Mouse (Mus musculus): ENCODE data around the gene Vmn1r180. TPM values are rescaled to one million over a fixed set of nuclear protein-coding genes. Genes with fewer than 3 reads are reported as not detected.
"Not testable (repeated sequence)": the region's sequence is repeated elsewhere in the genome, so short reads cannot be mapped to it uniquely, and the experiment has no call there.

The Vmn1r180 gene
- not detected in 2 replicates for total RNA-seq (2012; rRNA removed)

DNA sequence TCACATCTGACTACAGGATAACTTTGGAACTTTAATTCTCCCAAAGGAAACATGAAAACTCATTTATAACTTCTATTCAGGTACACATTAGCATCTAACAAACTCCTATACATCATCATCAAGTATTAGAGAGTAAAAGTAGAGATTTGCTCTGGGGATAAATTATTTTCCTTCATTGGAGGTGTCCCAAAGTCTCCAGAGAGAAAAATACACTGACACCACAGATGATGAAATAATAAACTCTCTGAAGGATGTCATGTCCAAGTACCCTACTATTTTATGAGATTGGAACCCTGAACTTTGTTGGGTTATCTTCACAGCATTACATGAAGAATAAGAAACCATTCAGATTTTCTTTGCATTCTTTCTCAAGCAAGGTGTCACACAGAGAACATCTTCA is at the start of gene Vmn1r180:
Gene Vmn1r180 (plus strand): TSS at position 301 of the 400 bp plus-strand sequence.
- Histone ChIP-seq H3K9me3 (ENCODE audit: control insufficient read depth, insufficient read depth, low read depth, low read length) (no peaks in the 10 kb centered on the region), H3K36me3 (ENCODE audit: control insufficient read depth, insufficient read depth, low read length, poor library complexity, severe bottlenecking) (no peaks in the 10 kb centered on the region), H3K4me3 (ENCODE audit: insufficient read depth in 1 of 2, low read depth in 1 of 2, low read length in 2 of 2, poor library complexity in 1 of 2, severe bottlenecking in 1 of 2) (no peak within 1 kb of the TSS), H3K4me1 (ENCODE audit: control insufficient read depth in 2 of 2, insufficient read depth in 2 of 2, low read length in 2 of 2, poor library complexity in 1 of 2) (no peaks in the 10 kb centered on the region), H3K27ac (ENCODE audit: insufficient read depth, low read depth, low read length, poor library complexity, severe bottlenecking) (no peak within 1 kb of the TSS), H3K9ac (ENCODE audit: insufficient read depth, low read depth, low read length, poor library complexity, severe bottlenecking) (no peak within 1 kb of the TSS)
- in situ Hi-C loops (cut with MboI; ENCODE audit: low sequenced_read_pairs in 2 of 2, unreplicated experiment in 2 of 2) = loop anchor here (25.0 kb wide), 1 partner anchor 412 kb away; the partner anchor contains the start of gene Kcnn4 (in 2 of the 2)
- TF ChIP-seq CHD2 (IDR thresholded peaks at IDR 0.05; ENCODE audit: low read depth, low read length) (no peak), MAFK (IDR thresholded peaks at IDR 0.05; ENCODE audit: insufficient read depth, low read depth, low read length) (no peak), ZNF384 (IDR thresholded peaks at IDR 0.05; ENCODE audit: low read depth, low read length) (no peak), ZC3H11A (IDR thresholded peaks at IDR 0.05; ENCODE audit: borderline replicate concordance, low read depth, low read length) (no peak), HCFC1 (IDR thresholded peaks at IDR 0.05; ENCODE audit: borderline replicate concordance, insufficient read depth, low read length) (no peak)
- DNase-seq (ENCODE audit: low read depth, low spot score) = no peak

DNA sequence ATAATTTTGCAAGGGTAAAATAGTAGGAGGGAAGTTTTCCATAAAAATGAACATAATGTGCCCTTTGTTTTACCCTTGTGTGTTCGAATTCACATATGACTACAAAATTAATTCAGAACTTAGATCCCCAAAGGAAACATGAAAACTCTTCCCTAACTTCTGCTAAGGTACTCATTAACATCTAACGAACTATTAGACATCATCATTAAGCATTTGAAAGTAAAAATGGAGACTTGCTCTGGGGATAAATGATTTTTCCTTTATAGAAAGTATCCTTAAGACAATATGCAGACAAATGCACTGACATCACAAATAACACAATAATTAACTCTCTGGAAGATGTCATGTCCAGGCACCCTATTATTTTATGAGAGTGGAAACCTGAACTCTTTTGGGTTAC is 23.8 kb upstream of the Vmn1r180 start, which contains the start of gene Vmn1r179:
Gene Vmn1r179 (plus strand): TSS at position 301 of the 400 bp plus-strand sequence.
- Histone ChIP-seq H3K36me3 (ENCODE audit: control insufficient read depth, insufficient read depth, low read length, poor library complexity, severe bottlenecking) (no peaks in the 10 kb centered on the region), H3K4me3 (ENCODE audit: insufficient read depth in 1 of 2, low read depth in 1 of 2, low read length in 2 of 2, poor library complexity in 1 of 2, severe bottlenecking in 1 of 2) (no peak within 1 kb of the TSS), H3K4me1 (ENCODE audit: control insufficient read depth in 2 of 2, insufficient read depth in 2 of 2, low read length in 2 of 2, poor library complexity in 1 of 2) (no peaks in the 10 kb centered on the region), H3K9ac (ENCODE audit: insufficient read depth, low read depth, low read length, poor library complexity, severe bottlenecking) (no peak within 1 kb of the TSS), H3K27ac (ENCODE audit: insufficient read depth, low read depth, low read length, poor library complexity, severe bottlenecking) (no peak within 1 kb of the TSS), H3K9me3 (ENCODE audit: control insufficient read depth, insufficient read depth, low read depth, low read length) (no peaks in the 10 kb centered on the region)
- no peak for DNase-seq (ENCODE audit: low read depth, low spot score)
- no peak for TF ChIP-seq CHD2 (IDR thresholded peaks at IDR 0.05; ENCODE audit: low read depth, low read length)
- TF ChIP-seq ZNF384 (IDR thresholded peaks at IDR 0.05; ENCODE audit: low read depth, low read length) = no peak
- no peak for TF ChIP-seq MAFK (IDR thresholded peaks at IDR 0.05; ENCODE audit: insufficient read depth, low read depth, low read length)
- no peak for TF ChIP-seq HCFC1 (IDR thresholded peaks at IDR 0.05; ENCODE audit: borderline replicate concordance, insufficient read depth, low read length)
- no peak for TF ChIP-seq ZC3H11A (IDR thresholded peaks at IDR 0.05; ENCODE audit: borderline replicate concordance, low read depth, low read length)
- in situ Hi-C loops (cut with MboI; ENCODE audit: low sequenced_read_pairs in 2 of 2, unreplicated experiment in 2 of 2) = no loop called here

DNA sequence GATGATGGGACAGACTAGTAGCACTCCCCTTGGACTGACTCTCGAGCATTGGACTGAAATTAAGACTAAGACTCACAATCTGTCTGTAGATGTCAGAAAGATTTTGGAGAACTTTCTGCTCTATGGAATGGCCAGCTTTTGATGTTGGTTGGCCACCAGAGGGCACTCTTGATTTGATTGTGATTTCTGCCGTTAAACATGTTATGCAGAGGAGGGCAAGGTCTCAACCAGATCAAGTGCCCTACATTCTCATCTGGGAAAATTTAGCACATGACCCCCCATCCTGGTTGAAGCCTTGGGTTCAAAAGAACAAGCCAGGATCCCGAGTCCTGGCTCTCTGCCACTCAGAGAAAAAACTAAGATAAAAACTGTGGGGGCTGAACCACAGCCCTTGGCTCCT is 17.6 kb downstream of the Vmn1r180 start:
- not testable (repeated sequence) for DNase-seq (ENCODE audit: low read depth, low spot score); H3K36me3 ChIP-seq (ENCODE audit: control insufficient read depth, insufficient read depth, low read length, poor library complexity, severe bottlenecking); H3K4me1 ChIP-seq (ENCODE audit: control insufficient read depth in 2 of 2, insufficient read depth in 2 of 2, low read length in 2 of 2, poor library complexity in 1 of 2); H3K27ac ChIP-seq (ENCODE audit: insufficient read depth, low read depth, low read length, poor library complexity, severe bottlenecking); H3K9me3 ChIP-seq (ENCODE audit: control insufficient read depth, insufficient read depth, low read depth, low read length); H3K4me3 ChIP-seq (ENCODE audit: insufficient read depth in 1 of 2, low read depth in 1 of 2, low read length in 2 of 2, poor library complexity in 1 of 2, severe bottlenecking in 1 of 2); H3K9ac ChIP-seq (ENCODE audit: insufficient read depth, low read depth, low read length, poor library complexity, severe bottlenecking)
- in situ Hi-C loops (cut with MboI; ENCODE audit: low sequenced_read_pairs in 2 of 2, unreplicated experiment in 2 of 2) = loop anchor here (25.0 kb wide), 1 partner anchor 394 kb away; the partner anchor contains the start of gene Kcnn4 (in 2 of the 2)

DNA sequence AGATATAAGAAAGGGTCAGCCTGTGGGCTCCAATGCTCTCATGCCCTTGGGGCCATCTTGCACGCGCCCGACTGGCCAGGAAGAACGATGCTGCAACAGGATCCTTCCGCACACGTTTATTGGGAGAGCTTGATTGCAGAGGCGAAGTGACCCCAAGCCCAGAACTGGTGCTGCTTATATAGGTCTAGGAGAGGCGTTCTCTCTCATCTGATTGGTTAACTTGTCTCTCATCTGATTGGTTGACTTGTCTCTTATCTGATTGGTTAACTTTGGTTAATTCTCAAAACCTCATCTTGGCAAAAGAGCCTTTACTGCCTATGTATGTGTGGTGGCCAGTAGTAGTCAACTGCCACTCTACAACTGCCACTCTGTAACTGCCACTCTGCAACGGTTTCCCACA is 23.9 kb downstream of the Vmn1r180 start, which contains the start of gene Vmn1r181:
Gene Vmn1r181 (plus strand): TSS at position 301 of the 400 bp plus-strand sequence.
- H3K9ac ChIP-seq (ENCODE audit: insufficient read depth, low read depth, low read length, poor library complexity, severe bottlenecking); H3K27ac ChIP-seq (ENCODE audit: insufficient read depth, low read depth, low read length, poor library complexity, severe bottlenecking); H3K36me3 ChIP-seq (ENCODE audit: control insufficient read depth, insufficient read depth, low read length, poor library complexity, severe bottlenecking); H3K9me3 ChIP-seq (ENCODE audit: control insufficient read depth, insufficient read depth, low read depth, low read length); DNase-seq (ENCODE audit: low read depth, low spot score); H3K4me3 ChIP-seq (ENCODE audit: insufficient read depth in 1 of 2, low read depth in 1 of 2, low read length in 2 of 2, poor library complexity in 1 of 2, severe bottlenecking in 1 of 2); H3K4me1 ChIP-seq (ENCODE audit: control insufficient read depth in 2 of 2, insufficient read depth in 2 of 2, low read length in 2 of 2, poor library complexity in 1 of 2): not testable (repeated sequence)
- in situ Hi-C loops (cut with MboI; ENCODE audit: low sequenced_read_pairs in 2 of 2, unreplicated experiment in 2 of 2) = loop anchor here (25.0 kb wide), 1 partner anchor 388 kb away; the partner anchor contains the start of gene Kcnn4 (in 2 of the 2)

DNA sequence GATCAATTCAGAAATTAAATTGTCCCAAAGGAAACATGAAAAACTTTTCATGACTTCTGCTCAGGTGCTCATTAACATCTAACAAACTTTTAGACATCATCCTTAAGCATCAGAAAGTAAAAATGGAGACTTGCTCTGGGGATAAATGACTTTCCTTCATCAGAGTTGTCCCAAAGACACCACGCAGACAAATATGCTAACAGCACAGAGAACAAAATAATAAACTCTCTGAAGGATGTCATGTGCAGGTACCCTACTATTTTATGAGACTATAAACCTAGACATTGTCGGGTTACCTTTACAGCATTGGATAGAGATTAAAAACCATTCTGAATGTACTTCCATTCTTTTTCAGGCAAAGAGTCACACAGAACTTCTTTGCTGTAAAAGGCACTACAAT is 51.0 kb downstream of the Vmn1r180 start, which contains the start of gene V1rd19:
Gene V1rd19 (plus strand): TSS at position 301 of the 400 bp plus-strand sequence.
- Histone ChIP-seq H3K4me3 (ENCODE audit: insufficient read depth in 1 of 2, low read depth in 1 of 2, low read length in 2 of 2, poor library complexity in 1 of 2, severe bottlenecking in 1 of 2) (no peak within 1 kb of the TSS), H3K36me3 (ENCODE audit: control insufficient read depth, insufficient read depth, low read length, poor library complexity, severe bottlenecking) (no peaks in the 10 kb centered on the region), H3K9me3 (ENCODE audit: control insufficient read depth, insufficient read depth, low read depth, low read length) (no peaks in the 10 kb centered on the region), H3K27ac (ENCODE audit: insufficient read depth, low read depth, low read length, poor library complexity, severe bottlenecking) (no peak within 1 kb of the TSS), H3K4me1 (ENCODE audit: control insufficient read depth in 2 of 2, insufficient read depth in 2 of 2, low read length in 2 of 2, poor library complexity in 1 of 2) (no peaks in the 10 kb centered on the region), H3K9ac (ENCODE audit: insufficient read depth, low read depth, low read length, poor library complexity, severe bottlenecking) (no peak within 1 kb of the TSS)
- in situ Hi-C loops (cut with MboI; ENCODE audit: low sequenced_read_pairs in 2 of 2, unreplicated experiment in 2 of 2) = no loop called here
- TF ChIP-seq ZC3H11A (IDR thresholded peaks at IDR 0.05; ENCODE audit: borderline replicate concordance, low read depth, low read length) = no peak
- TF ChIP-seq ZNF384 (IDR thresholded peaks at IDR 0.05; ENCODE audit: low read depth, low read length) = no peak
- no peak for TF ChIP-seq CHD2 (IDR thresholded peaks at IDR 0.05; ENCODE audit: low read depth, low read length)
- TF ChIP-seq MAFK (IDR thresholded peaks at IDR 0.05; ENCODE audit: insufficient read depth, low read depth, low read length) = no peak
- no peak for TF ChIP-seq HCFC1 (IDR thresholded peaks at IDR 0.05; ENCODE audit: borderline replicate concordance, insufficient read depth, low read length)
- no peak for DNase-seq (ENCODE audit: low read depth, low spot score)

Other genes with a start within 250 kb of the Vmn1r180 start
- gene Vmn1r173, start 249.9 kb upstream of the Vmn1r180 start, total RNA-seq (2012; rRNA removed) = not detected in 2 replicates
- not detected in 2 replicates for gene Vmn1r174, start 198.4 kb upstream of the Vmn1r180 start, total RNA-seq (2012; rRNA removed)
- gene Vmn1r175, start 140.0 kb upstream of the Vmn1r180 start, total RNA-seq (2012; rRNA removed) = not detected in 2 replicates
- not detected in 2 replicates for gene Vmn1r176, start 113.3 kb upstream of the Vmn1r180 start, total RNA-seq (2012; rRNA removed)
- gene Vmn1r177, start 84.2 kb upstream of the Vmn1r180 start, total RNA-seq (2012; rRNA removed) = not detected in 2 replicates
- not detected in 2 replicates for gene Vmn1r178, start 58.6 kb upstream of the Vmn1r180 start, total RNA-seq (2012; rRNA removed)
- gene Vmn1r179, start 23.7 kb upstream of the Vmn1r180 start, total RNA-seq (2012; rRNA removed) = not detected in 2 replicates
- gene Vmn1r181, start 24.0 kb downstream of the Vmn1r180 start, total RNA-seq (2012; rRNA removed) = not detected in 2 replicates
- gene V1rd19, start 51.1 kb downstream of the Vmn1r180 start, total RNA-seq (2012; rRNA removed) = not detected in 2 replicates
- gene Vmn1r183, start 102.6 kb downstream of the Vmn1r180 start, total RNA-seq (2012; rRNA removed) = not detected in 2 replicates
- 17.8 and 22.0 TPM in 2 replicates for gene Zfp180, start 131.3 kb downstream of the Vmn1r180 start, total RNA-seq (2012; rRNA removed)
- gene Zfp112, start 161.7 kb downstream of the Vmn1r180 start, total RNA-seq (2012; rRNA removed) = 0.90 and 0.98 TPM in 2 replicates
- gene Zfp235, start 183.5 kb downstream of the Vmn1r180 start, total RNA-seq (2012; rRNA removed) = 4.7 and 4.8 TPM in 2 replicates
- 2.9 and 3.0 TPM in 2 replicates for gene Zfp114, start 224.4 kb downstream of the Vmn1r180 start, total RNA-seq (2012; rRNA removed)